Mouse (Mus musculus) midbrain, postnatal 0 days (tissue): ENCODE measurements around the gene Acss1. TPM values are rescaled to one million over a fixed set of nuclear protein-coding genes. Genes with fewer than 3 reads are reported as not detected.

Experiments used
- ATAC-seq: fragments of 200-750 bp; cut with Nextera tagmentation; 2 replicates; pipeline ENCODE4 v1.8.0; 2017; ENCODE audit warnings: moderate number of reproducible peaks, mild to moderate bottlenecking, moderate TSS enrichment, moderate library complexity; ENCODE audit not compliant: low FRiP score
- DNase-seq: peaks from one replicate; pipeline ENCODE4 v3.0.0-alpha.2; 2015; ENCODE audit warnings: low spot score
- H3K27ac ChIP-seq: fragments of 300-500 bp; sonication (generic); 2 replicates; pipeline ENCODE4 v1.5.1; 2014; ENCODE audit warnings: low read depth, mild to moderate bottlenecking, low read length, mixed read lengths
- H3K27me3 ChIP-seq: fragments of 300-500 bp; sonication (generic); 2 replicates; pipeline ENCODE4 v1.6.1; 2014; ENCODE audit warnings: low read length, control low read depth, mixed read lengths; ENCODE audit not compliant: insufficient read depth
- H3K36me3 ChIP-seq: fragments of 300-500 bp; sonication (generic); 2 replicates; pipeline ENCODE4 v1.6.1; 2014; ENCODE audit warnings: low read length, control low read depth, mixed read lengths; ENCODE audit not compliant: insufficient read depth
- H3K4me1 ChIP-seq: fragments of 300-500 bp; sonication (generic); 2 replicates; pipeline ENCODE4 v1.6.1; 2014; ENCODE audit warnings: mild to moderate bottlenecking, control low read depth, antibody characterized with exemption, low read length, mixed read lengths; ENCODE audit not compliant: insufficient read depth
- H3K4me2 ChIP-seq: fragments of 300-500 bp; sonication (generic); 2 replicates; pipeline ENCODE4 v1.6.1; 2014; ENCODE audit warnings: low read depth, mild to moderate bottlenecking, low read length, mixed read lengths; ENCODE audit not compliant: poor library complexity, severe bottlenecking
- H3K4me3 ChIP-seq: fragments of 300-500 bp; sonication (generic); 2 replicates; pipeline ENCODE4 v1.5.1; 2014; ENCODE audit warnings: low read depth, mild to moderate bottlenecking, low read length, moderate library complexity
- H3K9ac ChIP-seq: fragments of 300-500 bp; sonication (generic); replicated peaks from 2 replicates; pipeline ENCODE4 v1.6.1; 2014; ENCODE audit warnings: mild to moderate bottlenecking, low read length, moderate library complexity, mixed read lengths; ENCODE audit not compliant: poor library complexity, severe bottlenecking
- H3K9me3 ChIP-seq: fragments of 300-500 bp; sonication (generic); 2 replicates; pipeline ENCODE4 v1.6.1; 2016; ENCODE audit warnings: low read length, control low read depth
- CTCF ChIP-seq: IDR thresholded peaks from 2 replicates; pipeline ENCODE4 v1.5.1; 2016; ENCODE audit warnings: antibody characterized with exemption, mild to moderate bottlenecking
- WGBS: fragments of 180-500 bp; shearing (Covaris S2); extraction: QIAGEN DNeasy Blood & Tissue Kit; methylation state at CpG from one replicate; pipeline ENCODE4 v1.1.7; 2014; 5-methylcytosine and 5-hydroxymethylcytosine counted together
- polyA plus RNA-seq: library from polyadenylated mRNA; unstranded; fragments of >200 nt; fragmentation: Nextera tagmentation; extraction: Ambion mirVana; gene quantifications from 2 replicates; pipeline ENCODE4 v1.2.1, GENCODE M21; 2015
- total RNA-seq: library from RNA; depleted of rRNA; stranded (reverse); fragments of >200 nt; gene quantifications from 2 replicates; pipeline ENCODE4 v1.2.3, GENCODE M21; 2014

The Acss1 gene
- total and polyA plus RNA-seq, 2 experiments from 2014 or later, result 14.5 to 22.7 TPM

- Histone ChIP-seq H3K4me3 (peak overlapping the region; percentile 42), H3K27me3 (peaks cover 52% of the 10 kb centered on the region), H3K27ac (no peak overlapping the region), H3K4me2 (peak overlapping the region; percentile 81), H3K9ac (0 out of 2 replicates have a peak overlapping the region, but pooled peaks have one; percentile 19), H3K36me3 (no peaks in the 10 kb centered on the region), H3K9me3 (no peaks in the 10 kb centered on the region), H3K4me1 (no peaks in the 10 kb centered on the region)
- TF ChIP-seq CTCF, result no peak
- ATAC-seq (peak; percentile 58), DNase-seq (peak; percentile 71)
- 1% methylated on average over 42 of the region's 44 CpGs for WGBS
These were observed 20.4 kb upstream of the Acss1 start for GRCm38 (mm10) chr2:150688541-150689186.

DNA sequence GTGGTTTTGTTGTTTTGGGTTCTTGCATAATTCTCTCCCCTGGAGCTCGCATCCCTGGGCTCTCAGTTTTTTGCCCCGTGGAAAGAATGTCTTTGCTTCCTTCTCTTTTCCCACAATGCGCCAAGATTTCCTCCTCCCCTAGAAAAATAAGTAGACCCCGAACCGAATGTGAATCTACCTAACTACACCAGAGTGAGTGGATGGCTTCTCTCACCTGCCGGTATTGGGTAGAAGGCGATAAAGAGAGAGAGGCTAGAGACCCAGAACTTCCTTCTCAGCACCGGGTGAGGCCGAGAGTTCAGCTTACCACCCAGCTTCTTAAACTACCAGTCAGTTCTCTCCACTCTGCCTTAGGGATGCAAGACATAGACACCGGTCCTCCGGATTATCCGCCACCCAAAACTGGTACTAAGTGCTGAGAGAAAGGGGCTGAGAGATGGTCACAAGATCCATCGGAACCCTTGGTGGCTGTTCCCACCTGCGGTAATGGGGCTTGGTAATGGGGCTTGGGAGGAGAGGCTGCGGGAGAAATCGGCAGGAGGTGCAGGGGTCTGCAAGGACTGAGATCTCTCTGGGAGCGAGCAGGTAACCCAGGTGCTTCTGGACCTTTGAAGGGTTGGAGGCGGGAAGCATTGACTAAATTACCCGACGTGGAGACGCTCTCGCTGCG, 19.7 kb upstream of the Acss1 start:
- H3K9me3 ChIP-seq, result no peaks in the 10 kb centered on the region

DNA sequence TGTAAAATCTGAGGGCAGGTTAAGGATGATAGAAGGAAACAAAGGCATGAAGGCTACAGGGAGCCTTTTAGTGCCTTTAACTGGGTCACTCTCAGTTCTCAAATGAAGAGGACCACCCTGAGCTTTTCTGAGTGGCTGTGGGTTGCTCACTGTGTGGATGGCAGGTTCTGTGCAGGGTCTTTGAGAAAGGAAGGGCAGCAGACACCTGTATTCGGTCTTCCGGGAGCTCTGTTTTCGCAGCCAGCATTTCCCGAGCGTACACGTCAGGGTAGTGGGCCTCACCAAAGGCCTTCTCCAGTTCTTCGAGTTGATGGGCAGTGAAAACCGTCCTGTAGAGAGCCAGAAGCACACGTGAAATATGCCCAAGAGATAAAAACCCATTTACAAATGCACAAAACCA, 17.1 kb upstream of the Acss1 start:
- Histone ChIP-seq H3K4me3 (no peak overlapping the region), H3K9me3 (no peaks in the 10 kb centered on the region), H3K4me2 (no peak overlapping the region), H3K27me3 (peaks cover 46% of the 10 kb centered on the region), H3K36me3 (no peaks in the 10 kb centered on the region), H3K4me1 (no peaks in the 10 kb centered on the region), H3K27ac (no peak overlapping the region), H3K9ac (no peak overlapping the region)
- ATAC-seq, result no peak
- TF ChIP-seq CTCF, result no peak
- DNase-seq, result no peak
- WGBS, result 92% methylated on average over 9 of the region's 9 CpGs

More for the DNA sequence above, 19.7 kb upstream of the Acss1 start:
- Histone ChIP-seq H3K4me1 (no peaks in the 10 kb centered on the region), H3K27me3 (peaks cover 52% of the 10 kb centered on the region), H3K27ac (no peak overlapping the region), H3K4me3 (peak overlapping the region; percentile 42), H3K4me2 (peak overlapping the region; percentile 81), H3K9ac (0 out of 2 replicates have a peak overlapping the region, but pooled peaks have one; percentile 19), H3K36me3 (no peaks in the 10 kb centered on the region)
- ATAC-seq (peak; percentile 38; the same call in 1 of the 2 replicates), DNase-seq (no peak)
- no peak for TF ChIP-seq CTCF
- 6% methylated on average over 23 of the region's 23 CpGs for WGBS

DNA sequence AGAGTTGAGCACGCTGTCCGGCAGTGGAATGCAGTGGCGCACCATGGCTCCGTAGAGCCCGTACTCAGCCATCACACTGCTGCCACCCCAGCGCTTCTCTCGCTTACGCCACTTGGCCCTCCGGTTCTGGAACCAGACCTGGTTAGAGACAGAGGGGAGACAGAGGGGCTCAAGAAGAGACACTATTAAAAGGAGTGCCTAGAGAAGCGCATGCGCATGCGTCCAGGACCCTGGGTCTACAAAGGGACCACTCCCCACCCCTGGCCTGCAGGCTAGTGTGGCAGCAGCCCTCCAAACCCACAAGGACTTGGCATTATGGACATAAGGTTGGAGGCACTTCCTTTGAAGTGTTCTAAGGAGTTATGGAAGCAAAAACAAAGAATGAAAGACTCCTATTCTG, 16.2 kb upstream of the Acss1 start:
- no peak for ATAC-seq
- 87% methylated on average over 12 of the region's 12 CpGs for WGBS
- Histone ChIP-seq H3K4me2 (no peak overlapping the region), H3K4me1 (no peaks in the 10 kb centered on the region), H3K36me3 (no peaks in the 10 kb centered on the region), H3K4me3 (no peak overlapping the region), H3K27me3 (peaks cover 37% of the 10 kb centered on the region), H3K9ac (no peak overlapping the region), H3K27ac (no peak overlapping the region), H3K9me3 (no peaks in the 10 kb centered on the region)
- no peak for DNase-seq
- no peak for TF ChIP-seq CTCF

DNA sequence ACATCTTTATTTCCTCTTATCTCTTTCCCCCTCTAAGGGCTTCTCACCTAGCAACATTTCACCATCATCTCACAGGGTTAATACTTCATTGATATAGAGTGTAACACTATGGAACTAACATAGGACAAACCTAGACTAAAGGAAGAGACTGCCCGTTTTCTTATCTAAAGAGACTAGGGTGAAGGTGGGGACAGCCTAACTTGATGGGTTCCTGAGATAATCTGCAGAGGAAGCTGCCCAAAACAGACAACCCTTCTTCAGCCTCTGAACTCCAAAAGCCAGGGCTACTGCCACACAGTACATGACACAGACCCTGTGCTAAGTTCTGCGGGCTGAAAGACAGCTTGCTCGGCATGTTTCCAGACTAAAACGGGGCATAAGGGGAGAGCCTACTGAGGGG, 13.3 kb upstream of the Acss1 start:
- WGBS, result 70% methylated on average over 4 of the region's 4 CpGs
- H3K27ac ChIP-seq, result no peak overlapping the region
- DNase-seq (no peak), ATAC-seq (no peak)
- no peaks in the 10 kb centered on the region for H3K36me3 ChIP-seq
- no peak overlapping the region for H3K4me2 ChIP-seq
- H3K9me3 ChIP-seq, result no peaks in the 10 kb centered on the region
- H3K4me1 ChIP-seq, result no peaks in the 10 kb centered on the region
- no peak overlapping the region for H3K4me3 ChIP-seq
- no peak for TF ChIP-seq CTCF
- H3K9ac ChIP-seq, result no peak overlapping the region
- H3K27me3 ChIP-seq, result peaks cover 10% of the 10 kb centered on the region; the same call in 1 of the 2 replicates

DNA sequence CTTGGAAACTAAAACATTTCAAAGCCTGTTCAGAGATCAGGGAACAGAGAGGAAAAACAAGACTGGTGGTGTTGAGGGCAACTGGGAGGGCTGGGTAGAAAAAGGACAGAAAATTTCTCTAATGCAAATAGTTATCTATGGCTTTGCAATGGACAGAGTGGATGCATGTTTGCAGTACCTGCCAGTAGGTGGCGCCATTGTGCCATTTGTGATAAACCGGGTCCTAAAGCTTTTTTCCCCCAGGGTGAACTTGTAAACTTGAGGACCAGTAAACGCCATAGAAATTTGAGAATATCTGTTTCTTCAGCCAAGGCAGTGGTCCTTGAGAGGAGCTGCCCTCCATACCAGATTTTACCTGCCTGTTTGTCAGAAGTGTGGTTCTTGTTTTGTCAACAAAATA, 10.1 kb upstream of the Acss1 start:
- no peak overlapping the region for H3K27ac ChIP-seq
- no peaks in the 10 kb centered on the region for H3K36me3 ChIP-seq
- H3K4me3 ChIP-seq, result no peak overlapping the region
- peak; percentile 87 for TF ChIP-seq CTCF
- H3K4me2 ChIP-seq, result no peak overlapping the region
- H3K9me3 ChIP-seq, result no peaks in the 10 kb centered on the region
- H3K9ac ChIP-seq, result no peak overlapping the region
- DNase-seq, result peak; percentile 85
- no peak for ATAC-seq
- no peaks in the 10 kb centered on the region for H3K4me1 ChIP-seq
- WGBS, result 0% methylated on average over 3 of the region's 3 CpGs
- no peaks in the 10 kb centered on the region for H3K27me3 ChIP-seq
